Mouse (Mus musculus): ENCODE measurements around the gene Hacl1. TPM values are rescaled to one million over a fixed set of nuclear protein-coding genes. Genes with fewer than 3 reads are reported as not detected.

The Hacl1 gene
- total RNA-seq, 1 experiment = 8.4 TPM

- Histone ChIP-seq H3K27ac (ENCODE audit: insufficient read depth, low read depth, low read length, poor library complexity, severe bottlenecking) (no peak overlapping the region), H3K4me1 (ENCODE audit: control insufficient read depth in 2 of 2, insufficient read depth in 2 of 2, low read length in 2 of 2, poor library complexity in 1 of 2) (peaks cover 0 to 2% of the 10 kb centered on the region in 2 experiments; a peak in 1 of 4 replicates), H3K9ac (ENCODE audit: insufficient read depth, low read depth, low read length, poor library complexity, severe bottlenecking) (no peak overlapping the region), H3K4me3 (ENCODE audit: insufficient read depth in 1 of 2, low read depth in 1 of 2, low read length in 2 of 2, poor library complexity in 1 of 2, severe bottlenecking in 1 of 2) (no peak overlapping the region), H3K9me3 (ENCODE audit: control insufficient read depth, insufficient read depth, low read depth, low read length) (no peaks in the 10 kb centered on the region), H3K36me3 (ENCODE audit: control insufficient read depth, insufficient read depth, low read length, poor library complexity, severe bottlenecking) (no peaks in the 10 kb centered on the region)
- DNase-seq (ENCODE audit: low read depth, low spot score) = no peak
- in situ Hi-C loops (cut with MboI; ENCODE audit: low sequenced_read_pairs in 2 of 2, unreplicated experiment in 2 of 2) = no loop called here
- no peak for TF ChIP-seq CHD2 (IDR thresholded peaks at IDR 0.05; ENCODE audit: low read depth, low read length)
- TF ChIP-seq MAFK (IDR thresholded peaks at IDR 0.05; ENCODE audit: insufficient read depth, low read depth, low read length) = no peak
- TF ChIP-seq ZC3H11A (IDR thresholded peaks at IDR 0.05; ENCODE audit: borderline replicate concordance, low read depth, low read length) = no peak
- no peak for TF ChIP-seq HCFC1 (IDR thresholded peaks at IDR 0.05; ENCODE audit: borderline replicate concordance, insufficient read depth, low read length)
- TF ChIP-seq ZNF384 (IDR thresholded peaks at IDR 0.05; ENCODE audit: low read depth, low read length) = no peak
These were observed 83.3 kb downstream of the Hacl1 start for GRCm38 (mm10) chr14:31557784-31558183.

GRCm38 (mm10) chr14:31557273-31557672, 83.8 kb downstream of the Hacl1 start:
- no peak overlapping the region for H3K4me3 ChIP-seq (ENCODE audit: insufficient read depth in 1 of 2, low read depth in 1 of 2, low read length in 2 of 2, poor library complexity in 1 of 2, severe bottlenecking in 1 of 2)
- no peaks in the 10 kb centered on the region for H3K9me3 ChIP-seq (ENCODE audit: control insufficient read depth, insufficient read depth, low read depth, low read length)
- no peaks in the 10 kb centered on the region for H3K36me3 ChIP-seq (ENCODE audit: control insufficient read depth, insufficient read depth, low read length, poor library complexity, severe bottlenecking)
- in situ Hi-C loops (cut with MboI; ENCODE audit: low sequenced_read_pairs in 2 of 2, unreplicated experiment in 2 of 2) = no loop called here
- no peak overlapping the region for H3K9ac ChIP-seq (ENCODE audit: insufficient read depth, low read depth, low read length, poor library complexity, severe bottlenecking)
- H3K27ac ChIP-seq (ENCODE audit: insufficient read depth, low read depth, low read length, poor library complexity, severe bottlenecking) = no peak overlapping the region
- peaks cover 0 to 2% of the 10 kb centered on the region in 2 experiments; a peak in 1 of 4 replicates for H3K4me1 ChIP-seq (ENCODE audit: control insufficient read depth in 2 of 2, insufficient read depth in 2 of 2, low read length in 2 of 2, poor library complexity in 1 of 2)
- no peak for TF ChIP-seq CHD2 (IDR thresholded peaks at IDR 0.05; ENCODE audit: low read depth, low read length)
- TF ChIP-seq ZNF384 (IDR thresholded peaks at IDR 0.05; ENCODE audit: low read depth, low read length) = no peak
- no peak for TF ChIP-seq ZC3H11A (IDR thresholded peaks at IDR 0.05; ENCODE audit: borderline replicate concordance, low read depth, low read length)
- TF ChIP-seq MAFK (IDR thresholded peaks at IDR 0.05; ENCODE audit: insufficient read depth, low read depth, low read length) = no peak
- TF ChIP-seq HCFC1 (IDR thresholded peaks at IDR 0.05; ENCODE audit: borderline replicate concordance, insufficient read depth, low read length) = no peak
- DNase-seq (ENCODE audit: low read depth, low spot score) = no peak

GRCm38 (mm10) chr14:31556526-31557260, 84.4 kb downstream of the Hacl1 start:
- Histone ChIP-seq H3K9me3 (ENCODE audit: control insufficient read depth, insufficient read depth, low read depth, low read length) (no peaks in the 10 kb centered on the region), H3K27ac (ENCODE audit: insufficient read depth, low read depth, low read length, poor library complexity, severe bottlenecking) (no peak overlapping the region), H3K4me3 (ENCODE audit: insufficient read depth in 1 of 2, low read depth in 1 of 2, low read length in 2 of 2, poor library complexity in 1 of 2, severe bottlenecking in 1 of 2) (no peak overlapping the region), H3K36me3 (ENCODE audit: control insufficient read depth, insufficient read depth, low read length, poor library complexity, severe bottlenecking) (no peaks in the 10 kb centered on the region), H3K4me1 (ENCODE audit: control insufficient read depth in 2 of 2, insufficient read depth in 2 of 2, low read length in 2 of 2, poor library complexity in 1 of 2) (peaks cover 0 to 2% of the 10 kb centered on the region in 2 experiments; a peak in 1 of 4 replicates), H3K9ac (ENCODE audit: insufficient read depth, low read depth, low read length, poor library complexity, severe bottlenecking) (no peak overlapping the region)
- in situ Hi-C loops (cut with MboI; ENCODE audit: low sequenced_read_pairs in 2 of 2, unreplicated experiment in 2 of 2) = no loop called here
- DNase-seq (ENCODE audit: low read depth, low spot score) = no peak
- TF ChIP-seq MAFK (IDR thresholded peaks at IDR 0.05; ENCODE audit: insufficient read depth, low read depth, low read length) (no peak), CHD2 (IDR thresholded peaks at IDR 0.05; ENCODE audit: low read depth, low read length) (no peak), ZC3H11A (IDR thresholded peaks at IDR 0.05; ENCODE audit: borderline replicate concordance, low read depth, low read length) (no peak), HCFC1 (IDR thresholded peaks at IDR 0.05; ENCODE audit: borderline replicate concordance, insufficient read depth, low read length) (no peak), ZNF384 (IDR thresholded peaks at IDR 0.05; ENCODE audit: low read depth, low read length) (no peak)

- H3K27ac ChIP-seq (ENCODE audit: insufficient read depth, low read depth, low read length, poor library complexity, severe bottlenecking) = no peak overlapping the region
- H3K9ac ChIP-seq (ENCODE audit: insufficient read depth, low read depth, low read length, poor library complexity, severe bottlenecking) = no peak overlapping the region
- H3K4me1 ChIP-seq (ENCODE audit: control insufficient read depth in 2 of 2, insufficient read depth in 2 of 2, low read length in 2 of 2, poor library complexity in 1 of 2) = peaks cover 0 to 2% of the 10 kb centered on the region in 2 experiments; a peak in 1 of 4 replicates
- DNase-seq (ENCODE audit: low read depth, low spot score) = no peak
- no peaks in the 10 kb centered on the region for H3K36me3 ChIP-seq (ENCODE audit: control insufficient read depth, insufficient read depth, low read length, poor library complexity, severe bottlenecking)
- no peaks in the 10 kb centered on the region for H3K9me3 ChIP-seq (ENCODE audit: control insufficient read depth, insufficient read depth, low read depth, low read length)
- no peak for TF ChIP-seq ZC3H11A (IDR thresholded peaks at IDR 0.05; ENCODE audit: borderline replicate concordance, low read depth, low read length)
- TF ChIP-seq CHD2 (IDR thresholded peaks at IDR 0.05; ENCODE audit: low read depth, low read length) = no peak
- no peak for TF ChIP-seq HCFC1 (IDR thresholded peaks at IDR 0.05; ENCODE audit: borderline replicate concordance, insufficient read depth, low read length)
- TF ChIP-seq MAFK (IDR thresholded peaks at IDR 0.05; ENCODE audit: insufficient read depth, low read depth, low read length) = no peak
- no peak for TF ChIP-seq ZNF384 (IDR thresholded peaks at IDR 0.05; ENCODE audit: low read depth, low read length)
- in situ Hi-C loops (cut with MboI; ENCODE audit: low sequenced_read_pairs in 2 of 2, unreplicated experiment in 2 of 2) = no loop called here
- no peak overlapping the region for H3K4me3 ChIP-seq (ENCODE audit: insufficient read depth in 1 of 2, low read depth in 1 of 2, low read length in 2 of 2, poor library complexity in 1 of 2, severe bottlenecking in 1 of 2)
These were observed 85.1 kb downstream of the Hacl1 start for GRCm38 (mm10) chr14:31555963-31556434.
